Mouse (Mus musculus) midbrain, postnatal 0 days (tissue): Measurements from ENCODE around the gene Lta. TPM values are rescaled to one million over a fixed set of nuclear protein-coding genes. Genes with fewer than 3 reads are reported as not detected.
"Not testable (repeated sequence)": the region's sequence is repeated elsewhere in the genome, so short reads cannot be mapped to it uniquely, and the experiment has no call there.

Experiments
- ATAC-seq: fragments of 200-750 bp; cut with Nextera tagmentation; 2 replicates; pipeline ENCODE4 v1.8.0; 2017; ENCODE audit warnings: moderate number of reproducible peaks, mild to moderate bottlenecking, moderate TSS enrichment, moderate library complexity; ENCODE audit not compliant: low FRiP score
- DNase-seq: peaks from one replicate; pipeline ENCODE4 v3.0.0-alpha.2; 2015; ENCODE audit warnings: low spot score
- H3K27ac ChIP-seq: fragments of 300-500 bp; sonication (generic); 2 replicates; pipeline ENCODE4 v1.5.1; 2014; ENCODE audit warnings: low read depth, mild to moderate bottlenecking, low read length, mixed read lengths
- H3K27me3 ChIP-seq: fragments of 300-500 bp; sonication (generic); 2 replicates; pipeline ENCODE4 v1.6.1; 2014; ENCODE audit warnings: low read length, control low read depth, mixed read lengths; ENCODE audit not compliant: insufficient read depth
- H3K36me3 ChIP-seq: fragments of 300-500 bp; sonication (generic); 2 replicates; pipeline ENCODE4 v1.6.1; 2014; ENCODE audit warnings: low read length, control low read depth, mixed read lengths; ENCODE audit not compliant: insufficient read depth
- H3K4me1 ChIP-seq: fragments of 300-500 bp; sonication (generic); 2 replicates; pipeline ENCODE4 v1.6.1; 2014; ENCODE audit warnings: mild to moderate bottlenecking, control low read depth, antibody characterized with exemption, low read length, mixed read lengths; ENCODE audit not compliant: insufficient read depth
- H3K4me2 ChIP-seq: fragments of 300-500 bp; sonication (generic); 2 replicates; pipeline ENCODE4 v1.6.1; 2014; ENCODE audit warnings: low read depth, mild to moderate bottlenecking, low read length, mixed read lengths; ENCODE audit not compliant: poor library complexity, severe bottlenecking
- H3K4me3 ChIP-seq: fragments of 300-500 bp; sonication (generic); 2 replicates; pipeline ENCODE4 v1.5.1; 2014; ENCODE audit warnings: low read depth, mild to moderate bottlenecking, low read length, moderate library complexity
- H3K9ac ChIP-seq: fragments of 300-500 bp; sonication (generic); replicated peaks from 2 replicates; pipeline ENCODE4 v1.6.1; 2014; ENCODE audit warnings: mild to moderate bottlenecking, low read length, moderate library complexity, mixed read lengths; ENCODE audit not compliant: poor library complexity, severe bottlenecking
- H3K9me3 ChIP-seq: fragments of 300-500 bp; sonication (generic); 2 replicates; pipeline ENCODE4 v1.6.1; 2016; ENCODE audit warnings: low read length, control low read depth
- CTCF ChIP-seq: IDR thresholded peaks from 2 replicates; pipeline ENCODE4 v1.5.1; 2016; ENCODE audit warnings: antibody characterized with exemption, mild to moderate bottlenecking
- WGBS: fragments of 180-500 bp; shearing (Covaris S2); extraction: QIAGEN DNeasy Blood & Tissue Kit; methylation state at CpG from one replicate; pipeline ENCODE4 v1.1.7; 2014; 5-methylcytosine and 5-hydroxymethylcytosine counted together
- polyA plus RNA-seq: library from polyadenylated mRNA; unstranded; fragments of >200 nt; fragmentation: Nextera tagmentation; extraction: Ambion mirVana; gene quantifications from 2 replicates; pipeline ENCODE4 v1.2.1, GENCODE M21; 2015
- total RNA-seq: library from RNA; depleted of rRNA; stranded (reverse); fragments of >200 nt; gene quantifications from 2 replicates; pipeline ENCODE4 v1.2.3, GENCODE M21; 2014

The Lta gene
- total and polyA plus RNA-seq, 2 experiments from 2014 or later: 0.49 to 0.98 TPM

- ATAC-seq: peak; percentile 82
- H3K27me3 ChIP-seq: no peaks in the 10 kb centered on the region
- peak within 1 kb of the TSS; percentile 89 for H3K4me2 ChIP-seq
- no peaks in the 10 kb centered on the region for H3K9me3 ChIP-seq
- TF ChIP-seq CTCF: no peak
- peak within 1 kb of the TSS; percentile 42 for H3K4me3 ChIP-seq
- H3K9ac ChIP-seq: peak within 1 kb of the TSS; percentile 66
- H3K27ac ChIP-seq: peak within 1 kb of the TSS; percentile 92
- WGBS: under 1% methylated on average over 35 of the region's 35 CpGs
- peak; percentile 98 for DNase-seq
- H3K36me3 ChIP-seq: peaks cover 21% of the 10 kb centered on the region
- H3K4me1 ChIP-seq: peaks cover 5% of the 10 kb centered on the region; the same call in 1 of the 2 replicates
Measured at GRCm38 (mm10) chr17:35235614-35236389, 30.7 kb upstream of the Lta start, which contains the start of gene Nfkbil1. TSS of gene Nfkbil1 (minus strand) at chr17:35235792.

- DNase-seq: no peak
Measured at GRCm38 (mm10) chr17:35234903-35235302, 29.8 kb upstream of the Lta start.

GRCm38 (mm10) chr17:35234090-35234489 lies 28.9 kb upstream of the Lta start:
- not testable (repeated sequence) for H3K27ac ChIP-seq, DNase-seq, H3K4me2 ChIP-seq, H3K9me3 ChIP-seq, H3K4me3 ChIP-seq, ATAC-seq, H3K27me3 ChIP-seq, H3K4me1 ChIP-seq, H3K9ac ChIP-seq
- H3K36me3 ChIP-seq: peaks cover 32% of the 10 kb centered on the region
- WGBS: 84% methylated on average over 7 of the region's 7 CpGs

More at GRCm38 (mm10) chr17:35234903-35235302, 29.8 kb upstream of the Lta start:
- 4% methylated on average over 27 of the region's 31 CpGs for WGBS
- ATAC-seq: no peak
- peaks cover 5% of the 10 kb centered on the region; the same call in 1 of the 2 replicates for H3K4me1 ChIP-seq
- H3K9ac ChIP-seq: peak overlapping the region; percentile 66
- peak overlapping the region; percentile 92 for H3K27ac ChIP-seq
- H3K4me2 ChIP-seq: peak overlapping the region; percentile 89
- peak overlapping the region; percentile 42 for H3K4me3 ChIP-seq
- H3K9me3 ChIP-seq: no peaks in the 10 kb centered on the region
- TF ChIP-seq CTCF: no peak
- no peaks in the 10 kb centered on the region for H3K27me3 ChIP-seq
- peaks cover 24% of the 10 kb centered on the region for H3K36me3 ChIP-seq

- Histone ChIP-seq H3K27ac (no peak within 1 kb of the TSS), H3K27me3 (no peaks in the 10 kb centered on the region), H3K9me3 (no peaks in the 10 kb centered on the region), H3K36me3 (peaks cover 36% of the 10 kb centered on the region), H3K4me1 (peaks cover 5% of the 10 kb centered on the region; the same call in 1 of the 2 replicates), H3K4me2 (peak within 1 kb of the TSS; percentile 89; the same call in 1 of the 2 replicates), H3K9ac (no peak within 1 kb of the TSS), H3K4me3 (peak within 1 kb of the TSS; percentile 42; the same call in 1 of the 2 replicates)
- WGBS: 76% methylated on average over 18 of the region's 18 CpGs
- DNase-seq (no peak), ATAC-seq (no peak)
- TF ChIP-seq CTCF: no peak
Measured at GRCm38 (mm10) chr17:35233114-35233980, 28.2 kb upstream of the Lta start, which contains the start of gene Atp6v1g2. TSS of gene Atp6v1g2 (plus strand) at chr17:35233660.

- Histone ChIP-seq H3K36me3 (peaks cover 42% of the 10 kb centered on the region), H3K4me3 (no peak overlapping the region), H3K4me2 (no peak overlapping the region), H3K9ac (no peak overlapping the region), H3K9me3 (no peaks in the 10 kb centered on the region), H3K4me1 (peaks cover 5% of the 10 kb centered on the region; the same call in 1 of the 2 replicates), H3K27ac (no peak overlapping the region), H3K27me3 (no peaks in the 10 kb centered on the region)
- 89% methylated on average over 5 of the region's 5 CpGs for WGBS
- no peak for TF ChIP-seq CTCF
- DNase-seq: no peak
- no peak for ATAC-seq
Measured at GRCm38 (mm10) chr17:35232659-35233058, 27.5 kb upstream of the Lta start.
